Mouse (Mus musculus) midbrain, postnatal 0 days (tissue): ENCODE data around the gene St8sia1. TPM values are rescaled to one million over a fixed set of nuclear protein-coding genes. Genes with fewer than 3 reads are reported as not detected.

ENCODE experiments used
- ATAC-seq: fragments of 200-750 bp; cut with Nextera tagmentation; 2 replicates; pipeline ENCODE4 v1.8.0; 2017; ENCODE audit warnings: moderate number of reproducible peaks, mild to moderate bottlenecking, moderate TSS enrichment, moderate library complexity; ENCODE audit not compliant: low FRiP score
- DNase-seq: peaks from one replicate; pipeline ENCODE4 v3.0.0-alpha.2; 2015; ENCODE audit warnings: low spot score
- H3K27ac ChIP-seq: fragments of 300-500 bp; sonication (generic); 2 replicates; pipeline ENCODE4 v1.5.1; 2014; ENCODE audit warnings: low read depth, mild to moderate bottlenecking, low read length, mixed read lengths
- H3K27me3 ChIP-seq: fragments of 300-500 bp; sonication (generic); 2 replicates; pipeline ENCODE4 v1.6.1; 2014; ENCODE audit warnings: low read length, control low read depth, mixed read lengths; ENCODE audit not compliant: insufficient read depth
- H3K36me3 ChIP-seq: fragments of 300-500 bp; sonication (generic); 2 replicates; pipeline ENCODE4 v1.6.1; 2014; ENCODE audit warnings: low read length, control low read depth, mixed read lengths; ENCODE audit not compliant: insufficient read depth
- H3K4me1 ChIP-seq: fragments of 300-500 bp; sonication (generic); 2 replicates; pipeline ENCODE4 v1.6.1; 2014; ENCODE audit warnings: mild to moderate bottlenecking, control low read depth, antibody characterized with exemption, low read length, mixed read lengths; ENCODE audit not compliant: insufficient read depth
- H3K4me2 ChIP-seq: fragments of 300-500 bp; sonication (generic); 2 replicates; pipeline ENCODE4 v1.6.1; 2014; ENCODE audit warnings: low read depth, mild to moderate bottlenecking, low read length, mixed read lengths; ENCODE audit not compliant: poor library complexity, severe bottlenecking
- H3K4me3 ChIP-seq: fragments of 300-500 bp; sonication (generic); 2 replicates; pipeline ENCODE4 v1.5.1; 2014; ENCODE audit warnings: low read depth, mild to moderate bottlenecking, low read length, moderate library complexity
- H3K9ac ChIP-seq: fragments of 300-500 bp; sonication (generic); replicated peaks from 2 replicates; pipeline ENCODE4 v1.6.1; 2014; ENCODE audit warnings: mild to moderate bottlenecking, low read length, moderate library complexity, mixed read lengths; ENCODE audit not compliant: poor library complexity, severe bottlenecking
- H3K9me3 ChIP-seq: fragments of 300-500 bp; sonication (generic); 2 replicates; pipeline ENCODE4 v1.6.1; 2016; ENCODE audit warnings: low read length, control low read depth
- CTCF ChIP-seq: IDR thresholded peaks from 2 replicates; pipeline ENCODE4 v1.5.1; 2016; ENCODE audit warnings: antibody characterized with exemption, mild to moderate bottlenecking
- WGBS: fragments of 180-500 bp; shearing (Covaris S2); extraction: QIAGEN DNeasy Blood & Tissue Kit; methylation state at CpG from one replicate; pipeline ENCODE4 v1.1.7; 2014; 5-methylcytosine and 5-hydroxymethylcytosine counted together
- polyA plus RNA-seq: library from polyadenylated mRNA; unstranded; fragments of >200 nt; fragmentation: Nextera tagmentation; extraction: Ambion mirVana; gene quantifications from 2 replicates; pipeline ENCODE4 v1.2.1, GENCODE M21; 2015
- total RNA-seq: library from RNA; depleted of rRNA; stranded (reverse); fragments of >200 nt; gene quantifications from 2 replicates; pipeline ENCODE4 v1.2.3, GENCODE M21; 2014

The St8sia1 gene
- total and polyA plus RNA-seq, 2 experiments from 2014 or later = 4.5 to 17.7 TPM

- H3K27ac ChIP-seq = no peak overlapping the region
- H3K4me2 ChIP-seq = no peak overlapping the region
- no peak for TF ChIP-seq CTCF
- no peaks in the 10 kb centered on the region for H3K27me3 ChIP-seq
- 78% methylated on average over 8 of the region's 8 CpGs for WGBS
- no peak overlapping the region for H3K4me3 ChIP-seq
- H3K36me3 ChIP-seq = no peaks in the 10 kb centered on the region
- H3K4me1 ChIP-seq = 0 out of 2 replicates have a peak, but pooled peaks cover 2% of the 10 kb centered on the region
- H3K9ac ChIP-seq = no peak overlapping the region
- DNase-seq = no peak
- H3K9me3 ChIP-seq = no peaks in the 10 kb centered on the region
- ATAC-seq = no peak
Observed at GRCm38 (mm10) chr6:142850436-142850835, 113.8 kb downstream of the St8sia1 start.

GRCm38 (mm10) chr6:142849326-142849725 is 114.9 kb downstream of the St8sia1 start:
- 0 out of 2 replicates have a peak, but pooled peaks cover 2% of the 10 kb centered on the region for H3K4me1 ChIP-seq
- no peak overlapping the region for H3K4me2 ChIP-seq
- DNase-seq = no peak
- H3K27ac ChIP-seq = no peak overlapping the region
- no peaks in the 10 kb centered on the region for H3K36me3 ChIP-seq
- H3K9ac ChIP-seq = no peak overlapping the region
- no peak overlapping the region for H3K4me3 ChIP-seq
- H3K27me3 ChIP-seq = no peaks in the 10 kb centered on the region
- ATAC-seq = no peak
- no peaks in the 10 kb centered on the region for H3K9me3 ChIP-seq
- WGBS = 76% methylated on average over 5 of the region's 5 CpGs
- TF ChIP-seq CTCF = no peak

GRCm38 (mm10) chr6:142847914-142848674 is 116.2 kb downstream of the St8sia1 start:
- Histone ChIP-seq H3K9ac (no peak overlapping the region), H3K4me2 (no peak overlapping the region), H3K27me3 (no peaks in the 10 kb centered on the region), H3K4me1 (0 out of 2 replicates have a peak, but pooled peaks cover 2% of the 10 kb centered on the region), H3K4me3 (no peak overlapping the region), H3K36me3 (no peaks in the 10 kb centered on the region), H3K9me3 (no peaks in the 10 kb centered on the region), H3K27ac (no peak overlapping the region)
- ATAC-seq = no peak
- no peak for TF ChIP-seq CTCF
- 78% methylated on average over 8 of the region's 8 CpGs for whole genome bisulfite sequencing
- no peak for DNase-seq

GRCm38 (mm10) chr6:142846855-142847254 is 117.4 kb downstream of the St8sia1 start:
- Histone ChIP-seq H3K9ac (no peak overlapping the region), H3K4me2 (no peak overlapping the region), H3K9me3 (no peaks in the 10 kb centered on the region), H3K27me3 (no peaks in the 10 kb centered on the region), H3K27ac (no peak overlapping the region), H3K36me3 (no peaks in the 10 kb centered on the region), H3K4me3 (no peak overlapping the region), H3K4me1 (no peaks in the 10 kb centered on the region)
- TF ChIP-seq CTCF = no peak
- no peak for ATAC-seq
- DNase-seq = no peak
- WGBS = 86% methylated on average over 4 of the region's 4 CpGs

GRCm38 (mm10) chr6:142845066-142845465 is 119.2 kb downstream of the St8sia1 start:
- no peak overlapping the region for H3K27ac ChIP-seq
- DNase-seq = no peak
- H3K4me2 ChIP-seq = no peak overlapping the region
- H3K9me3 ChIP-seq = no peaks in the 10 kb centered on the region
- WGBS = 89% methylated on average over 4 of the region's 4 CpGs
- H3K9ac ChIP-seq = no peak overlapping the region
- no peaks in the 10 kb centered on the region for H3K4me1 ChIP-seq
- H3K4me3 ChIP-seq = no peak overlapping the region
- no peaks in the 10 kb centered on the region for H3K36me3 ChIP-seq
- no peak for ATAC-seq
- H3K27me3 ChIP-seq = no peaks in the 10 kb centered on the region
- TF ChIP-seq CTCF = no peak

GRCm38 (mm10) chr6:142844061-142844460 is 120.2 kb downstream of the St8sia1 start:
- H3K9me3 ChIP-seq = no peaks in the 10 kb centered on the region
- H3K36me3 ChIP-seq = no peaks in the 10 kb centered on the region
- no peaks in the 10 kb centered on the region for H3K27me3 ChIP-seq
- DNase-seq (no peak), ATAC-seq (no peak)
- H3K4me1 ChIP-seq = no peaks in the 10 kb centered on the region
- H3K4me2 ChIP-seq = no peak overlapping the region
- H3K4me3 ChIP-seq = no peak overlapping the region
- H3K27ac ChIP-seq = no peak overlapping the region
- no peak overlapping the region for H3K9ac ChIP-seq
- no peak for TF ChIP-seq CTCF
- 93% methylated on average over 4 of the region's 4 CpGs for WGBS
